Mouse (Mus musculus) fat pad, adult 2 months (tissue): Measurements from ENCODE around the gene Wdr20.

Experiments used
- DNase-seq: peaks from one replicate; pipeline ENCODE4 v3.0.0-alpha.2; 2011; ENCODE audit warnings: low read depth, low spot score; ENCODE audit errors: extremely low read depth

The Wdr20 gene

GRCm38 (mm10) chr12:110850010-110850928 lies 112.5 kb downstream of the Wdr20 start, which contains the start of gene Zfp839:
Gene Zfp839, plus strand, starts transcription at chr12:110850253.
- DNase-seq = no peak

GRCm38 (mm10) chr12:110850929-110851256 lies 113.1 kb downstream of the Wdr20 start:
- DNase-seq = no peak

- no peak for DNase-seq
Observed at GRCm38 (mm10) chr12:110851414-110851813, 113.7 kb downstream of the Wdr20 start.

GRCm38 (mm10) chr12:110851923-110852322 lies 114.2 kb downstream of the Wdr20 start:
- DNase-seq = no peak
